11 mouse cellular contexts compared by ENCODE assay signal in genomic region chr7:96986795-96987445, GRCm38 (mm10). TPM values are rescaled to one million over a fixed set of nuclear protein-coding genes. Genes with fewer than 3 reads are reported as not detected.
A peak's percentile ranks its signal among the peaks of the same experiment; 100 is the strongest.
DNase-seq lines count a peak whose midpoint lies in the region; ATAC-seq lines count a peak whose summit lies in the region.
"Had no signal": no experiment of that assay in that cellular context is flagged by ENCODE, and none has a peak within 500 bp of the region (broad histone marks: within the 10 kb centered on the region; RNA-seq: fewer than 3 reads in every experiment).

No protein-coding gene starts in this region.

- no peak overlapping the region for H3K4me3 ChIP-seq in midbrain, embryonic 16.5 days (ENCODE audit: low read depth, low read length)
- H3K4me3 ChIP-seq: embryonic facial prominence, embryonic 15.5 days; megakaryocyte, embryonic 14.5 days had no signal

- peaks cover 14% of the 10 kb centered on the region for H3K4me1 ChIP-seq in midbrain, embryonic 16.5 days (ENCODE audit: control insufficient read depth, insufficient read depth, low read length)

- no peak overlapping the region for H3K9ac ChIP-seq in midbrain, embryonic 16.5 days (ENCODE audit: low read depth, low read length)
- H3K9ac ChIP-seq: embryonic facial prominence, embryonic 15.5 days had no signal

- DNase-seq in kidney, postnatal 10 days: peak; percentile 23
- DNase-seq in kidney, adult 8-10 months: no peak
- no peak for DNase-seq in MN1 (ENCODE audit: low spot score)
- no peak for DNase-seq in gastrocnemius, adult 18-20 months (ENCODE audit: low spot score)
- DNase-seq: gastrocnemius, postnatal 25 days had no signal

- ATAC-seq in common myeloid progenitor, adult 5-6 weeks (replicated peaks; ENCODE audit: low read depth, poor library complexity, severe bottlenecking): 0 out of 2 replicates have a peak, but pooled peaks have one; percentile 25
- peak; percentile 79 for ATAC-seq in granulocyte monocyte progenitor cell, adult 5-6 weeks (replicated peaks; ENCODE audit: poor library complexity, severe bottlenecking)
- no peak for ATAC-seq in midbrain, embryonic 16.5 days
- ATAC-seq in inflammation-experienced regulatory T-cells, adult 6 months: no peak

- no peak overlapping the region for H3K27ac ChIP-seq in midbrain, embryonic 16.5 days (ENCODE audit: low read length)
- H3K27ac ChIP-seq: embryonic facial prominence, embryonic 15.5 days had no signal

- H3K36me3 ChIP-seq in midbrain, embryonic 16.5 days (ENCODE audit: control insufficient read depth, insufficient read depth, low read length): no peaks in the 10 kb centered on the region
- H3K36me3 ChIP-seq: embryonic facial prominence, embryonic 15.5 days had no signal

- H3K9me3 ChIP-seq in midbrain, embryonic 16.5 days (replicated peaks; ENCODE audit: control insufficient read depth, low read length, poor library complexity, severe bottlenecking): no peaks in the 10 kb centered on the region
- H3K9me3 ChIP-seq: embryonic facial prominence, embryonic 15.5 days; megakaryocyte, embryonic 14.5 days had no signal

- no peaks in the 10 kb centered on the region for H3K27me3 ChIP-seq in midbrain, embryonic 16.5 days (ENCODE audit: control insufficient read depth, insufficient read depth, low read depth, low read length)
- H3K27me3 ChIP-seq: embryonic facial prominence, embryonic 15.5 days; megakaryocyte, embryonic 14.5 days had no signal

- WGBS in midbrain, embryonic 16.5 days: 31% methylated on average over 9 of the region's 9 CpGs

- 0 out of 2 replicates have a peak overlapping the region, but pooled peaks have one; percentile 3 for H3K4me2 ChIP-seq in midbrain, embryonic 16.5 days (ENCODE audit: low read length)
- H3K4me2 ChIP-seq: embryonic facial prominence, embryonic 15.5 days had no signal

RNA-seq across cellular contexts. Expression of gene Nars2, which starts 35.6 kb away (rescaled TPM):
- total RNA-seq in common myeloid progenitor, adult 5-6 weeks (2017): 9.4 and 17.9 TPM in 2 replicates
- total RNA-seq in granulocyte monocyte progenitor cell, adult 5-6 weeks (2014; fragmentation: Nextera tagmentation): 8.3 and 8.7 TPM in 2 replicates
- 8.8 and 13.4 TPM in 2 replicates for total RNA-seq in granulocyte monocyte progenitor cell, adult 5-6 weeks (2017)
- 16.1 and 16.8 TPM in 2 replicates for polyA plus RNA-seq in midbrain, embryonic 16.5 days (2015; fragmentation: Nextera tagmentation; extraction: Ambion mirVana)
- 1 to 10 TPM; 7.2 to 9.7 (median 7.7) TPM for polyA plus RNA-seq in inflammation-experienced regulatory T-cells, adult 6 months (2017; shearing (Covaris generic))
- total RNA-seq in gastrocnemius, adult 18-20 months (2021): 1 to 10 TPM; 6.1 to 8.5 TPM

Comparison
In these comparisons a context has a peak if more than half of its experiments do, and no peak if none do; other contexts are left out.
1. ATAC-seq: peak in common myeloid progenitor, adult 5-6 weeks (single experiment) and granulocyte monocyte progenitor cell, adult 5-6 weeks (single experiment); none in midbrain, embryonic 16.5 days (single experiment) and inflammation-experienced regulatory T-cells, adult 6 months (single experiment).